Mouse (Mus musculus) activated CD4-positive, CD25-positive, alpha-beta regulatory T cell, adult 9 weeks (primary cell): ENCODE results near the gene Runx2. TPM values are rescaled to one million over a fixed set of nuclear protein-coding genes. Genes with fewer than 3 reads are reported as not detected.

Experiments
- polyA plus RNA-seq: library from polyadenylated mRNA; unstranded; fragments of 100-300 nt; shearing (Covaris generic); gene quantifications from one replicate; pipeline ENCODE4 v1.2.1, GENCODE M21; 2017

Gene Runx2
- 2.1 TPM for polyA plus RNA-seq

DNA sequence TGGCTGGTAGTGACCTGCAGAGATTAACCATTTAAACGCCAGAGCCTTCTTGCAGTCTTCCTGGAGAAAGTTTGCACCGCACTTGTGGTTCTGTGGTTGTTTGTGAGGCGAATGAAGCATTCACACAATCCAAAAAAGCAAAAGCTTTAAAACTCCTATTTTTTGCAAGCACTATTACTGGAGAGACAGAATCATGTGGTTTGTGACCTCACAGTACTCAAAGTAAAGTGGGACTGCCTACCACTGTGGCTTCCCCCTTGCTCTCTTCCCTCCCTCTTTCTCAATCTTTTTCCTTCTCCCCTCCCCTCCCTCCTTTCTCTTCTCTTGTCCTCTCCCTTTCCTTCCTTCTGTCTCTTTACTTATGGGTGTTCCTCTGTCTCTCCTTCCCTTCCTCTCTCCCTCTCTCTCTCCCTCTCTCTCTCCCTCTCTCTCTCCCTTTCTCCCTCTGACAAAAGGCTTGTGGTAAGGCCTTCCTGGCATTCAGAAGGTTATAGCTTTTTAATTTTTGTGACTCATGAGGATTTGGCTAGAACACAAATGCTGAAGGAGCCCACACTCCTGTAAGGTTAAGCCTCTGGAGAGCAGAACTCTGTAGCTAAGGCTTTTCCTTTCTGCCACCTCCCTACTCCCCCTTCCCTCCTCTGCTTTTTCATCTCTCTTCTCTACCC lies at the start of gene Runx2:
TSS of gene Runx2 (minus strand) at position 290 of the 668 bp plus-strand sequence.

DNA sequence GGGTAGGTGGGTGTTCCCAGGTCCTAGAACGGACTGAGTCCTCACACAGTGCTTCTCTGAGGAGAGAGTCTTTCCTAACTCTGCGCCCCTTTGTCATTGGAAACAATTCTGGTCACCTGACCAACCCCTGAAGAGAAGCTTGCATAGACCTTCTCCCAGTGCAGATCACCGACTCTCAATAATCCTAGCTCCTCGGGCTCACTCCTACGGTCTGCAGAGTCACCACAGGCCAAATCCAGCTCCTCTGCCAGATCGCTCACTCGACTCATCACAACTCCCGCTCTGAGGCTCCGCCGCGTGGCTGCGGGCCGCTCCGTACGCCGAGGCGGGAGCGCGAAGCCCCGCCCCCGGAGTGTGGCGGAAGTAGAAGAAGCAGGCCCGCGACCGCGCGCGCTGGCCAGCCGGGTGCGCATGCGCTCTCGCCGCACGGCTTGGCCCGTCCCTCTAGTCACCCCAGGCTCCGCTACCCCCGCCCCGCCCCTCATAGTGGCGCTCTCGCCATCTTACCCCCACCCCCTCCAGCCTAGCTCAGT lies 37.8 kb downstream of the Runx2 start, which contains the start of gene Supt3:
TSS of gene Supt3 (plus strand) at position 415 of the 533 bp plus-strand sequence.

Other genes starting within 250 kb of the Runx2 start
- gene Supt3, start 37.6 kb downstream of the Runx2 start, polyA plus RNA-seq: 32.4 TPM